In genomic region chr6:114614076-114614475, GRCm38 (mm10) we compare ENCODE assay signal across 8 mouse cellular contexts. TPM values are rescaled to one million over a fixed set of nuclear protein-coding genes. Genes with fewer than 3 reads are reported as not detected.
A peak's percentile ranks its signal among the peaks of the same experiment; 100 is the strongest.
DNase-seq lines count a peak whose midpoint lies in the region; TF ChIP-seq lines count a peak whose summit lies in the region.
"Not testable (repeated sequence)": the region's sequence is repeated elsewhere in the genome, so short reads cannot be mapped to it uniquely, and the experiment has no call there.

No protein-coding gene starts in this region.

- intact Hi-C loops in gastrocnemius, postnatal 14 days (cut with DNase I; ENCODE audit: low total_unique reads), result not testable (repeated sequence)

- TF ChIP-seq CTCF in kidney, adult 2 months (conservative IDR thresholded peaks at IDR 0.05; ENCODE audit: insufficient read depth, insufficient read length, low read depth, low read length); lung, adult 2 months (IDR thresholded peaks at IDR 0.05; ENCODE audit: insufficient read depth, low read length): not testable (repeated sequence)

- DNase-seq in adrenal gland, adult (ENCODE audit: inconsistent age in 2 of 2, low spot score in 1 of 2), result peak; percentile 61 to 87
- peak; percentile 10 for DNase-seq in cerebellum, adult 9-11 months
- DNase-seq in gastrocnemius, postnatal 14 days, result peak; percentile 73
- peak; percentile 39 for DNase-seq in kidney, adult 2 months
- DNase-seq in layer of hippocampus, postnatal 10 days (ENCODE audit: low spot score in 2 of 2), result peak; percentile 80 to 82
- DNase-seq in lung, adult 2 months, result peak; percentile 26
- peak; percentile 67 for DNase-seq in right cerebral cortex, postnatal 25 days
- peak; percentile 13 for DNase-seq in urinary bladder, postnatal 10 days (ENCODE audit: low spot score)

- not testable (repeated sequence) for H3K4me3 ChIP-seq in kidney, adult 2 months (ENCODE audit: insufficient read depth, low read depth, low read length); lung, adult 2 months (replicated peaks; ENCODE audit: extremely low read depth, low read depth, low read length)

- not testable (repeated sequence) for H3K27me3 ChIP-seq in kidney, adult 2 months (replicated peaks; ENCODE audit: control insufficient read depth, insufficient read depth, low read length)

- not testable (repeated sequence) for H3K36me3 ChIP-seq in kidney, adult 2 months (ENCODE audit: control insufficient read depth, insufficient read depth, low read length)

- H3K27ac ChIP-seq in kidney, adult 2 months (ENCODE audit: insufficient read depth, low read depth, low read length), result not testable (repeated sequence)

- TF ChIP-seq POLR2A in kidney, adult 2 months (IDR thresholded peaks at IDR 0.05; ENCODE audit: low read depth, low read length); lung, adult 2 months (IDR thresholded peaks at IDR 0.05; ENCODE audit: borderline replicate concordance, extremely low read depth, low read depth, low read length): not testable (repeated sequence)

- WGBS in kidney, adult 2 months, result 7% methylated on average over 7 of the region's 17 CpGs
- whole genome bisulfite sequencing in lung, adult 2 months, result 9% methylated on average over 10 of the region's 17 CpGs

- H3K4me1 ChIP-seq in kidney, adult 2 months (ENCODE audit: control insufficient read depth, insufficient read depth, low read length); lung, adult 2 months (ENCODE audit: control insufficient read depth, insufficient read depth, low read length): not testable (repeated sequence)

RNA-seq across cellular contexts. Expression of gene Atg7, which starts 28.8 kb away (rescaled TPM):
- total RNA-seq in gastrocnemius, postnatal 14 days (2021), result 10 to 100 TPM in 1 of 2 experiments, 1 to 10 TPM in 1; 7.5 to 10.3 TPM
- polyA plus RNA-seq in kidney, adult 2 months (2012; rRNA removed), result 20.1 and 20.6 TPM in 2 replicates
- 10 to 100 TPM; 23.7 to 28.4 TPM for total RNA-seq in layer of hippocampus, postnatal 10 days (2021)
- 21.8 and 28.9 TPM in 2 replicates for polyA plus RNA-seq in lung, adult 2 months (2012; rRNA removed)

Comparison
In these comparisons a context has a peak if more than half of its experiments do, and no peak if none do; other contexts are left out.
1. DNase-seq: peak in every context shown above with its lines; median percentile 81 in layer of hippocampus, postnatal 10 days; 74 in adrenal gland, adult; 73 in gastrocnemius, postnatal 14 days; 67 in right cerebral cortex, postnatal 25 days; 39 in kidney, adult 2 months; 26 in lung, adult 2 months; 13 in urinary bladder, postnatal 10 days; 10 in cerebellum, adult 9-11 months.